Comparison of ENCODE assay signal across 19 mouse cellular contexts in genomic region chr13:100777491-100777890, GRCm38 (mm10). TPM values are rescaled to one million over a fixed set of nuclear protein-coding genes. Genes with fewer than 3 reads are reported as not detected.
DNase-seq lines count a peak whose midpoint lies in the region; ATAC-seq and TF ChIP-seq lines count a peak whose summit lies in the region.
"Had no signal": no experiment of that assay in that cellular context is flagged by ENCODE, and none has a peak within 500 bp of the region (broad histone marks: within the 10 kb centered on the region; RNA-seq: fewer than 3 reads in every experiment).

No protein-coding gene starts in this region.

- H3K4me3 ChIP-seq in G1E (ENCODE audit: low read depth, low read length) = no peak overlapping the region; the same call in 1 of the 2 replicates
- H3K4me3 ChIP-seq in liver, embryonic 15.5 days (replicated peaks) = 0 out of 2 replicates have a peak overlapping the region, but pooled peaks have one; percentile 12
- H3K4me3 ChIP-seq: embryonic facial prominence, embryonic 10.5 days; hindbrain, embryonic 10.5 days; limb, embryonic 15.5 days; midbrain, embryonic 12.5 days; neural tube, embryonic 15.5 days had no signal

- H3K9ac ChIP-seq in liver, embryonic 15.5 days = no peak overlapping the region
- H3K9ac ChIP-seq: limb, embryonic 15.5 days; midbrain, embryonic 12.5 days; neural tube, embryonic 15.5 days had no signal

- peak; percentile 66 for ATAC-seq in G1E (ENCODE audit: extremely low read depth, insufficient number of reproducible peaks, low FRiP score, poor library complexity, severe bottlenecking)
- ATAC-seq in erythroblast, adult 5-6 weeks (replicated peaks; ENCODE audit: low FRiP score, poor library complexity, severe bottlenecking) = peak; percentile 49
- peak; percentile 74 for ATAC-seq in liver, embryonic 15.5 days (ENCODE audit: insufficient read depth)
- ATAC-seq: forebrain, embryonic 16.5 days had no signal

- no peaks in the 10 kb centered on the region for H3K27me3 ChIP-seq in G1E (ENCODE audit: insufficient read depth, low read length)
- no peaks in the 10 kb centered on the region for H3K27me3 ChIP-seq in liver, embryonic 15.5 days
- H3K27me3 ChIP-seq: limb, embryonic 15.5 days; midbrain, embryonic 12.5 days; neural tube, embryonic 15.5 days had no signal

- intact Hi-C loops in left cerebral cortex, postnatal 4 days (cut with DNase I) = no loop called here

- peak overlapping the region; percentile 85 for H3K27ac ChIP-seq in liver, embryonic 15.5 days (replicated peaks)
- H3K27ac ChIP-seq: embryonic facial prominence, embryonic 10.5 days; hindbrain, embryonic 10.5 days; limb, embryonic 15.5 days; midbrain, embryonic 12.5 days; neural tube, embryonic 15.5 days had no signal

- peak overlapping the region; percentile 77 for H3K4me2 ChIP-seq in liver, embryonic 15.5 days
- H3K4me2 ChIP-seq: limb, embryonic 15.5 days; midbrain, embryonic 12.5 days; neural tube, embryonic 15.5 days had no signal

- WGBS in liver, embryonic 15.5 days (ENCODE audit: insufficient replicate concordance) = 19% methylated on average over 3 of the region's 3 CpGs

- no peak for TF ChIP-seq CTCF in G1E (IDR thresholded peaks at IDR 0.05; ENCODE audit: low read depth, low read length)

- peaks cover 77% of the 10 kb centered on the region for H3K4me1 ChIP-seq in G1E (ENCODE audit: insufficient read depth, low read depth, low read length)
- H3K4me1 ChIP-seq in liver, embryonic 15.5 days (replicated peaks) = peaks cover 74% of the 10 kb centered on the region

- peak; percentile 14 for DNase-seq in 416B (ENCODE audit: low read depth)
- peak; percentile 43 for DNase-seq in G1E (ENCODE audit: low spot score)
- DNase-seq in left cerebral cortex, postnatal 4 days = no peak
- no peak for DNase-seq in layer of hippocampus, postnatal 10 days (ENCODE audit: low spot score in 2 of 2)
- no peak for DNase-seq in gastrocnemius, postnatal 10 days
- DNase-seq: adrenal gland, postnatal 25 days; cerebellum, postnatal 10 days; kidney, adult 2 months; kidney, postnatal 25 days; lung, postnatal 10 days; thymus, adult 2 months had no signal

- H3K36me3 ChIP-seq in G1E (replicated peaks) = peaks cover 58% of the 10 kb centered on the region
- H3K36me3 ChIP-seq in liver, embryonic 15.5 days (replicated peaks) = peaks cover 65% of the 10 kb centered on the region
- H3K36me3 ChIP-seq: neural tube, embryonic 15.5 days had no signal

- no peaks in the 10 kb centered on the region for H3K9me3 ChIP-seq in G1E (replicated peaks)
- H3K9me3 ChIP-seq in liver, embryonic 15.5 days (replicated peaks) = no peaks in the 10 kb centered on the region
- H3K9me3 ChIP-seq: embryonic facial prominence, embryonic 10.5 days; hindbrain, embryonic 10.5 days; limb, embryonic 15.5 days; midbrain, embryonic 12.5 days; neural tube, embryonic 15.5 days had no signal

RNA-seq across cellular contexts. Expression of gene Cenph, which starts 1.8 kb away (rescaled TPM):
- total RNA-seq in G1E (2014; fragmentation: Nextera tagmentation) = 72.2 and 79.8 TPM in 2 replicates
- total RNA-seq in G1E (2017) = 82.8 and 98.3 TPM in 2 replicates
- polyA plus RNA-seq in G1E (2012) = 45.1 and 53.4 TPM in 2 replicates
- 29.9 and 45.5 TPM in 2 replicates for total RNA-seq in erythroblast, adult 5-6 weeks (2015; ENCODE audit: low replicate concordance)
- total RNA-seq in erythroblast, adult 5-6 weeks (2017; ENCODE audit: low replicate concordance) = 19.2 and 24.7 TPM in 2 replicates
- 26.5 and 31.0 TPM in 2 replicates for polyA plus RNA-seq in liver, embryonic 15.5 days (2015; fragmentation: Nextera tagmentation; extraction: Ambion mirVana)
- 1 to 10 TPM; 3.9 to 4.1 TPM for total RNA-seq in left cerebral cortex, postnatal 4 days (2021)
- 1 to 10 TPM; 2.4 TPM for total RNA-seq in layer of hippocampus, postnatal 10 days (2021)
- 1 to 10 TPM; 2.3 to 3.3 TPM for total RNA-seq in gastrocnemius, postnatal 10 days (2021)

RNA-seq across cellular contexts. Expression of gene Ccnb1, which starts 8.9 kb away (rescaled TPM):
- total RNA-seq in G1E (2014; fragmentation: Nextera tagmentation) = 275 and 281 TPM in 2 replicates
- 312 and 341 TPM in 2 replicates for total RNA-seq in G1E (2017)
- polyA plus RNA-seq in G1E (2012) = 6.0 and 7.1 TPM in 2 replicates
- 64.0 and 69.2 TPM in 2 replicates for total RNA-seq in erythroblast, adult 5-6 weeks (2015; ENCODE audit: low replicate concordance)
- 97.6 and 133 TPM in 2 replicates for total RNA-seq in erythroblast, adult 5-6 weeks (2017; ENCODE audit: low replicate concordance)
- polyA plus RNA-seq in liver, embryonic 15.5 days (2015; fragmentation: Nextera tagmentation; extraction: Ambion mirVana) = 221 and 222 TPM in 2 replicates
- total RNA-seq in left cerebral cortex, postnatal 4 days (2021) = 1 to 10 TPM; 8.3 to 8.9 TPM
- 1 to 10 TPM; 5.2 to 7.0 TPM for total RNA-seq in layer of hippocampus, postnatal 10 days (2021)
- total RNA-seq in gastrocnemius, postnatal 10 days (2021) = 10 to 100 TPM; 10.4 to 13.0 TPM

RNA-seq across cellular contexts. Expression of gene Mrps36, which starts 33.0 kb away (rescaled TPM):
- total RNA-seq in G1E (2014; fragmentation: Nextera tagmentation) = 95.1 and 106 TPM in 2 replicates
- 210 and 276 TPM in 2 replicates for total RNA-seq in G1E (2017)
- 238 and 317 TPM in 2 replicates for polyA plus RNA-seq in G1E (2012)
- total RNA-seq in erythroblast, adult 5-6 weeks (2015; ENCODE audit: low replicate concordance) = 13.0 and 19.8 TPM in 2 replicates
- 13.2 and 22.6 TPM in 2 replicates for total RNA-seq in erythroblast, adult 5-6 weeks (2017; ENCODE audit: low replicate concordance)
- polyA plus RNA-seq in liver, embryonic 15.5 days (2015; fragmentation: Nextera tagmentation; extraction: Ambion mirVana) = 83.5 and 107 TPM in 2 replicates
- 10 to 100 TPM; 51.0 to 54.5 TPM for total RNA-seq in left cerebral cortex, postnatal 4 days (2021)
- 10 to 100 TPM; 59.0 to 60.2 TPM for total RNA-seq in layer of hippocampus, postnatal 10 days (2021)
- total RNA-seq in gastrocnemius, postnatal 10 days (2021) = 100 to 1,000 TPM; 123 to 131 TPM

RNA-seq across cellular contexts. Expression of gene Cdk7, which starts 46.8 kb away (rescaled TPM):
- 65.8 and 66.2 TPM in 2 replicates for total RNA-seq in G1E (2014; fragmentation: Nextera tagmentation)
- 106 and 107 TPM in 2 replicates for total RNA-seq in G1E (2017)
- polyA plus RNA-seq in G1E (2012) = 11.3 and 28.8 TPM in 2 replicates
- total RNA-seq in erythroblast, adult 5-6 weeks (2015; ENCODE audit: low replicate concordance) = 5.0 and 16.1 TPM in 2 replicates
- 12.5 and 13.5 TPM in 2 replicates for total RNA-seq in erythroblast, adult 5-6 weeks (2017; ENCODE audit: low replicate concordance)
- polyA plus RNA-seq in liver, embryonic 15.5 days (2015; fragmentation: Nextera tagmentation; extraction: Ambion mirVana) = 31.9 and 32.1 TPM in 2 replicates
- 10 to 100 TPM; 37.8 to 39.9 TPM for total RNA-seq in left cerebral cortex, postnatal 4 days (2021)
- total RNA-seq in layer of hippocampus, postnatal 10 days (2021) = 10 to 100 TPM; 33.7 to 34.7 TPM
- 10 to 100 TPM; 20.4 to 26.9 TPM for total RNA-seq in gastrocnemius, postnatal 10 days (2021)

RNA-seq across cellular contexts. Expression of gene Slc30a5, which starts 55.7 kb away (rescaled TPM):
- total RNA-seq in G1E (2014; fragmentation: Nextera tagmentation) (72.5 and 82.3 TPM in 2 replicates), G1E (2017) (86.3 and 91.1 TPM in 2 replicates)
- polyA plus RNA-seq in G1E (2012) = 7.5 and 10.0 TPM in 2 replicates
- 22.8 and 38.6 TPM in 2 replicates for total RNA-seq in erythroblast, adult 5-6 weeks (2015; ENCODE audit: low replicate concordance)
- total RNA-seq in erythroblast, adult 5-6 weeks (2017; ENCODE audit: low replicate concordance) = 16.2 and 17.9 TPM in 2 replicates
- polyA plus RNA-seq in liver, embryonic 15.5 days (2015; fragmentation: Nextera tagmentation; extraction: Ambion mirVana) = 25.1 and 25.5 TPM in 2 replicates
- total RNA-seq in left cerebral cortex, postnatal 4 days (2021) = 10 to 100 TPM; 35.6 to 39.2 TPM
- total RNA-seq in layer of hippocampus, postnatal 10 days (2021) = 10 to 100 TPM; 32.7 to 38.1 TPM
- total RNA-seq in gastrocnemius, postnatal 10 days (2021) = 10 to 100 TPM; 19.1 to 23.5 TPM

Comparison
In these comparisons a context has a peak if more than half of its experiments do, and no peak if none do; other contexts are left out.
1. DNase-seq: peak in 416B (single experiment) and G1E (single experiment); none in left cerebral cortex, postnatal 4 days (single experiment), layer of hippocampus, postnatal 10 days (0 of 2) and gastrocnemius, postnatal 10 days (single experiment).
2. RNA of gene Ccnb1, which starts 8.9 kb away (total RNA-seq): 275 to 341 TPM in G1E and 64.0 to 133 TPM in erythroblast, adult 5-6 weeks; 10.4 to 13.0 TPM in gastrocnemius, postnatal 10 days, 8.3 to 8.9 TPM in left cerebral cortex, postnatal 4 days and 5.2 to 7.0 TPM in layer of hippocampus, postnatal 10 days; every median in the first group is over 4 times any median in the second.
3. Peak in every context shown above with its lines, with median percentiles within 50 percentile points of each other: ATAC-seq.